Mouse (Mus musculus) left cerebral cortex, adult 2 months (tissue): ENCODE data around the gene Sorcs3. TPM values are rescaled to one million over a fixed set of nuclear protein-coding genes. Genes with fewer than 3 reads are reported as not detected.

ENCODE experiments used
- DNase-seq, 2 experiments: peaks; one replicate each; pipeline ENCODE4 v3.0.0; 2021 to 2022; ENCODE audit warnings: low spot score in 2 of 2, mixed read lengths in 1 of 2; ENCODE audit errors: extremely low spot score in 1 of 2
- H3K27ac ChIP-seq: fragments of 200-600 bp; 2 replicates; pipeline ENCODE4 v1.8.1; 2022
- H3K4me3 ChIP-seq: fragments of 200-600 bp; 2 replicates; pipeline ENCODE4 v1.8.1; 2022
- CTCF ChIP-seq: fragments of 200-600 bp; IDR thresholded peaks from 2 replicates; pipeline ENCODE4 v1.8.1; 2022; ENCODE audit warnings: antibody characterized with exemption, mild to moderate bottlenecking, moderate library complexity
- intact Hi-C: fragments of 180-260 bp; cut with DNase I; formaldehyde crosslinking; loops from one replicate; pipeline ENCODE4 v1.15.1; 2025
- total RNA-seq, 2 experiments: library from RNA; stranded (reverse); gene quantifications; 2 replicates each; pipeline ENCODE4 v1.2.3; 2021

The Sorcs3 gene
- total RNA-seq, 2 experiments from 2014 or later: 38.8 to 51.0 TPM

DNA sequence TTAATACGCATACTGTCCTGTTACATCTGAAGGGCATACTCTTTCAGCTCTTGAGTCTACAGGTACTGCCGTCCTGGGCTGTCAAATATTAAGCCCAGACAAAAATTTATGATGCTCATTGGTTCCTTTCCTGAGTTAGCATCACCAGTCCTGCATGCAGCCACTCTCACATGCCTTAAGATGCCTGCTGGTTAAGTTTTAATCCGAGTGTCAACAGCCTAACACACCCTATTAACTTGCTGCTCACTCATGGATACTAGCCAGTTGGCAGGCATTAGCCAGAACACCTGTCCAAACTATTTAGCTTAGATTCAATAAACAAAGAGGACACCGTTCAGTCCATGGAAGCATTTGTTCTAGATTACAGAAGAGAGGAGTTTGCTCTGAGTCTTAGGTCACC lies 202.4 kb downstream of the Sorcs3 start:
- intact Hi-C loops: no loop called here
- DNase-seq: no peak
- H3K4me3 ChIP-seq: no peak overlapping the region
- TF ChIP-seq CTCF: no peak
- no peak overlapping the region for H3K27ac ChIP-seq

DNA sequence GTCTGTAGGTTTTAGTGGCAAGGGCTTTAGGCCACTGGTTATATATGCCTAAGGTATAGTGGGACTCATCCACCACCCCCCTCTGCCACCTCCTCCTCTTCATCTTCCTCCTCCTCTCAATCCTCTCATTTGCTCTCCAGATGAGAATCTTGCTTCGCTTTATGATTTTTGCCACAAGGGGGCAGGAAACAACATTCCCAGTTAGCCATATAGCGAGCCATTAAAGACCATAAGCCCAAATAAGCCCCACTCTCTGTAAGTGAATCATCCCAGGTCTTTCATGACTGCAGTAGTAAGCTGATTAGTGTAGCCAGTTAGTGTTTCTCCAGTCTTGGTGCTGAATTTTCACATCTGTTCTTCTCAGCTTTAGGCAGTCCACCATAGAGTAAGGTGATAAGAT lies 205.5 kb downstream of the Sorcs3 start:
- TF ChIP-seq CTCF: peak; percentile 42
- Histone ChIP-seq H3K4me3 (no peak overlapping the region), H3K27ac (no peak overlapping the region)
- no peak for DNase-seq
- intact Hi-C loops: loop anchor here (10.0 kb wide), 1 partner anchor 493 kb away; no protein-coding TSS in a partner anchor

DNA sequence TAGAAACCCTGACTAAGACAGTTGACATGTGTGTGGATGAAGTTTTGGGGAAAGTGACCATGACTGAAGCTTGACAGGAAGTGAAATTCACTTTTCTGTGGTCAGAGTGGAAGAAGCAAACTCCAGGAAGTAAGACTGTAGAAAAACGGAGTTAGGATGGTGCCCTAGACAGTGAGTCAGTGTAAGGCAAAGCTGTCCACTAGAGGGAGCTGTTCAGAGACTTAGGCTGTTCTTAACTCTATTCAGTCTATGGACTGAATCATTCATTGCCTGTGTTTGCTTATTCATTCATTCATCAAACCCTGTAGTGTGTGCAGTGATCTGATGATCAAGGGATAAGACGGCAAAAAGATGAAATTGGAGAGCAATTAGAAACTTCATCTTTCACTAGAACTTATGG lies 208.0 kb downstream of the Sorcs3 start:
- intact Hi-C loops: loop anchor here (2.0 to 10.0 kb wide), 2 partner anchors 491 to 851 kb away; no protein-coding TSS in a partner anchor
- DNase-seq: peak; percentile 38 to 52
- no peak overlapping the region for H3K27ac ChIP-seq
- H3K4me3 ChIP-seq: no peak overlapping the region
- TF ChIP-seq CTCF: peak; percentile 82

DNA sequence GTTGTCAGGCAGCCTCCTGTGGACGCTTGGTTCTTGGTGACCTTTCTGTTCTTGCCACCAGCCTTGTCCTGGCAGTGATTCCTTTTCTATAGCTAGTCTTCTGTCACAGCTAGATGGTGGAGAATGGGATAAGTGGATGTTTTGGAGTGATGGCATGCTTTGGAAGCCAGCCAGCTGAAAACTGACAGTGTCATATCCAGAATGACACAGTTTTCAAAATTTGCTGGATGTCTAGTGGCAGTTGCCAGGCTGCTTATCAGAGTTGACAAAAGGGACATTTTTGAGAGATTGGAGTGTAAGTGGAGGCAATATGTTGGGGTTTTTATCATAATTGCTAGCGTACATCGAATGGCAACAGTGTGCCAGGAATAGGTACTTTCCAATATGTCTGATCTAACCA lies 212.5 kb downstream of the Sorcs3 start:
- intact Hi-C loops: loop anchor here (10.0 kb wide), 1 partner anchor 486 kb away; no protein-coding TSS in a partner anchor
- DNase-seq: no peak
- no peak overlapping the region for H3K27ac ChIP-seq
- no peak overlapping the region for H3K4me3 ChIP-seq
- no peak for TF ChIP-seq CTCF

DNA sequence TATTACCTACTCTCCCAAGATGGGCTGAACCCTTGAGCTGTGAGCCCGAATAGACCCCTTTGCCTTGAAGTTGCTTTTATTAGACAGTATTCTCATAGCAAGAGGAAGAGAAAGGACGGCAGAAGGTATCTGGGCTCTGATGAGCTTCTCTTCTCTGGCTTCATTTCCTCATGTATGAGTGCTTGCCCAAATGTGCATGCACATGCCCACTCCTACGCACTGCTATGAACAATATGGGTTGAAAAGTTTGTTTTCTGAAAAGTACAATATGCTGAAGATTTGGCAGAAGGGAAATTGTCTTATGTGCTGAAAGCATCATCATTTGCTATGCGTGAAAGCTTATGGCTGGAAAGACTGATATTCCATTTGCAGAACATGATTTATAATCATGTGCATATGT lies 223.4 kb downstream of the Sorcs3 start:
- H3K27ac ChIP-seq: no peak overlapping the region
- intact Hi-C loops: no loop called here
- no peak for DNase-seq
- no peak for TF ChIP-seq CTCF
- no peak overlapping the region for H3K4me3 ChIP-seq

DNA sequence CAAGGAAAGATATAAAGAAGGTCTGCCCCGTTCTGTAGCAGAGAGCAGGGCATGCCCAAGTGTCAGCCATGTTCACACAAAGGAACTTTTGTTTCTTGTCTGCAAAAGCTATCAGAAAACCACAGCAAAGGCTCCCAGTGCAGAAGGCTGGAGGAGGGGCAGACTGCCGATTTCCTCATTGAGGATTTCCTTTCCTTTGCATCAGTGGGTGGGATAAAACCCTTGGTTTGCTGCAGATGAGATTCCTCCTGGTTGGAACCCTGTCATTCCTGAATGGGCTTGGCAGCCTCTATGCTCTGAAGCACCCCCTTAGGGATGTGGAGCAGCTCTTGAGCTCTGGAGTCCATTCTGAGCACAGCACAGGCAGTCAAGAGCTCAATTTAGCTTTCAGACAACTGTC lies 223.9 kb downstream of the Sorcs3 start:
- TF ChIP-seq CTCF: no peak
- Histone ChIP-seq H3K4me3 (no peak overlapping the region), H3K27ac (no peak overlapping the region)
- intact Hi-C loops: no loop called here
- DNase-seq: no peak

DNA sequence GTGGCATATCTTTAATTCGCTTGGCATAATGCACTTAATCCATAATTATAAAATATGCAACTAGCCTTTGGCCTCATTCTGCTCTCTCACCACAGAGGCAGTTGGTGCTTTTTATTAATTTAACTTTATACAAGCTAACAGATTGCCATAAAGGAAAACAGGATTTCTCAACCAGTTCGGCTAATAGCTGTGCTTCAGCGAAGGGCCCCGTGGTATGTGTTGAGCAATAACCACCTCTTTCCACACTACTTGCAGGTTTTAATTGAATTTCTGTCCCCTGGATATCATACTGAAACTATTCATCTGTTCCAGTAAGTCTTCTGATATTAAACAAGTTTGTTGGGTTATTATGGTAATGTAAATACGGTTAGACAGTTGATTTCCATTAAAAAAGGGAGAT lies 224.5 kb downstream of the Sorcs3 start:
- intact Hi-C loops: no loop called here
- H3K27ac ChIP-seq: no peak overlapping the region
- no peak overlapping the region for H3K4me3 ChIP-seq
- no peak for TF ChIP-seq CTCF
- no peak for DNase-seq

DNA sequence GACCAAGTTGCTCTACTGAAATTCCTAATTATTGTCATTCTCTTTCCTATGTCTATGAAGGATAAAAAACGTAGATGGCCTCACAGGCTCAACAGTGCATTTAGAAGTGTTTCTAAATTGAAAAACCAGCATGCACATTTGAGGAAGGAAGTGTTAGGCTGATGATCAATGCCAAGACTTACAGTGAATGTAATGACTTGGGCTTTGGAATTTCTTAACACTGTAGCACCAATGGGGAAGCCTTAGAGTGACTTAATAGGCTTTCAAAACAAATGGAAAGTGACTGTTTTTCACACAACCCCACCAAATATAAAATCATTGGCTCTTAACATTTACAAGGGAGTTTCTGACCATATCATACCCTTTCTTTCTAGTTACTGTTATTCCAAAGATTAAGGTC lies 232.6 kb downstream of the Sorcs3 start:
- intact Hi-C loops: no loop called here
- DNase-seq: no peak

DNA sequence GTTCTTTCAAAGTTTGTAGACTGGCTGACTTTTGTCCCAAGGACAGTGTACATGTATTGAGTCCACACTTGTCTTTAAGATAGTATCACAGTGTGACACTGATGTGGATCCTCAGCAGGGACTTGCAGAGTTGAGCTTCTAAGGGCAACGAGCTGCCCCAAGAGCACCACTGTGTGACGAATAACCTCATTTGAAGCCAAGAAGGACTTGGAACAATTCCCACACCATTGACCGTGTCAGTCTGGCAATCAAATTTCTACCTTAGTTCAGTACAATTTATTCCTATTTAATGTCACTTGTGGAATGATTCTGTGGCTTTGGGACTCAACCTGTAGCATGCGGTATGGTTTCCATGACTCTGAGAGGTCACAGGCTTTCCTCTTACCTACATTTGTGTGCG lies 255.3 kb downstream of the Sorcs3 start:
- no peak for TF ChIP-seq CTCF
- no peak for DNase-seq
- intact Hi-C loops: no loop called here
- Histone ChIP-seq H3K27ac (no peak overlapping the region), H3K4me3 (no peak overlapping the region)

More for the DNA sequence above, 232.6 kb downstream of the Sorcs3 start:
- H3K27ac ChIP-seq: no peak overlapping the region
- TF ChIP-seq CTCF: no peak
- no peak overlapping the region for H3K4me3 ChIP-seq

DNA sequence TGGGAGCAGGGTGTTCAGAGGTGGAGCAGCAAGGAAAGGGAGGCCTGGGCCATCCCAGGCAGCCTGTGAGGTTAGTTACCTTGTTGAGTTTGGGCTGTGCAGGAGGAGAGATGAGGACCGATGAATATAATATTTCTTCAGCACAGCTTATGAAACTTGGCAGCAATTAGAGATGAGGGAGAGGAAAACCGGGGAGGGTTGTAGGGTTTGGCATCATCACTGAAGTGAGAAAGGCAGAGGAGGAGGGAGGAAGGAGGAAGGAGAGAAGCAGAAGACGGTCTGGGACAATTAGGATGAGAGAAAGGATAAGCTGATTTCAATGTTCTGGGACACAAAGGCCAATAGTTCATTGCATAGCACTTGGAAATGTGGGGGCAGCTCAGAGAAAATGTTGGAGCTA lies 256.6 kb downstream of the Sorcs3 start:
- no peak for DNase-seq
- intact Hi-C loops: no loop called here
- Histone ChIP-seq H3K27ac (no peak overlapping the region; the same call in 1 of the 2 replicates), H3K4me3 (no peak overlapping the region)
- no peak for TF ChIP-seq CTCF

DNA sequence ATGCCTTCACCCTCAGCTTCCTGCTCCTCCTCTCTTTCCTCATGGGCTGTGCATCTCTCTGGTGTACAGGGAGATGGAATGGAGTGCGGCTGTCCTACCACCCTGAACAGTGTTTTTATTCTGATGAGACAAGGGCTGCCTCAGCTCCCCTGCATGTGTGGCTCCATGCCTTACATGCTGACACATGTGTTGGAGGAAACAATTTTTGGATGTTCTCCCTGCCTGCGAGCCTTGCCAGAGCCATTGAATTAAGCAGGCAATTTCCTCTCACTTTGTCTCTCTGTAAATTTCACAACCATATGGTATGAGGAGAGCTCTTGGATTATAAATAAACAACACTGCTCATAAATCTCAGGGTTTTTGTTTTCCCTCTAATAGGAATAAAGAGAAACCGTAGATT lies 257.7 kb downstream of the Sorcs3 start:
- no peak for TF ChIP-seq CTCF
- Histone ChIP-seq H3K27ac (peak overlapping the region; percentile 36; the same call in 1 of the 2 replicates), H3K4me3 (no peak overlapping the region)
- DNase-seq: peak in 1 of 2 experiments; percentile 23
- intact Hi-C loops: no loop called here

DNA sequence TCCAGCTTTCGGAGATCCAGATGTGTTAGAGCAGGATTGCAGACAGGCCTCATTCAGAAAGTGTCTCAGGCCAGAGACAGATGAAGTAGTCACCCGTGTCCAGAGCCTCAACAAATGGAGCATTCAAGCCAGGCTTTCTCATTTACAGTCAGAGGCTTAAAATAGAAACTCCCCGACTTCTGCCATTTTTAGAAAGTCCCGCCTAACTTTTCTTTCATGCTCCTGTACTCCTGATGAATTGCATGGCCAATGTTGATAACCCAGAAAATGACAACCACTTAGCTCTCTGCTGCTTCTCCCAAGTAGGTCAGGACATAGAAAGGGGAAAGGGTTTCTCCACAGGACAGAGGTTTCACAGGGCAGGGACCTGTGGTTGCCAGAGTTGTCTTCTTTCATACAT lies 261.6 kb downstream of the Sorcs3 start:
- DNase-seq: no peak
- no peak overlapping the region for H3K4me3 ChIP-seq
- H3K27ac ChIP-seq: no peak overlapping the region
- TF ChIP-seq CTCF: no peak
- intact Hi-C loops: no loop called here

DNA sequence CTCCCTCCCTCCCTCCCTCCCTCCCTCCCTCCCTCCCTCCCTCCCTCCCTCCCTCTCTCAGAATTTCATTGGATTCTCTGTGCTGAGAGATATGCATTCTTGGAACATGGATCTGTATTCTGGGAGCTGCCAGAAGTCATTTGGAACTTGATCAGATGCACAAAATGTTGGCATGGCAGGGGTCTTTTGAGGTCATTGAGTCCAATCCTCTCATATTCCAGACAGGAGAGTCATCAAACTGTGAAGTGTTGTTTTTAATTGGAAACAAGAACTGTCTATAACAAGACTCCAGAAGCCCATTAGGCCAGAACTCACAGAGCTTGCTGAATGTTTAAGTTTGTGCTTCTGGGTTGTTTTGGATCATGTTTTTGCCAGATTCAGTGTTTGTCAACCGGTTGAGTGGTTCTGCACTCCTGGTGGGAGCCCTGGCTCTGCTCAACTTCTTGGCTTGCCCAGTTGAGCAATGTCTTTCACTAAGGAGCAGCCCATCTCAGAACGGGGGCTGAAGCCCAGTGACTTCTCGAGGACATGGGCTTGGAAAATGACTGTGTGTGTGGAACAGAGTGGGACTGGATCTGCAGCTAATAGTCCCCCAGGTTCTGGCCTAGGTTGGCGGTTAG lies 264.1 kb downstream of the Sorcs3 start:
- Histone ChIP-seq H3K4me3 (no peak overlapping the region), H3K27ac (no peak overlapping the region)
- TF ChIP-seq CTCF: no peak
- intact Hi-C loops: no loop called here
- no peak for DNase-seq
